Mouse (Mus musculus) cerebellum, postnatal 4 days (tissue): ENCODE results near the gene 2010109A12Rik.

Experiments
- DNase-seq, 2 experiments: peaks; one replicate each; pipeline ENCODE4 v3.0.0; 2022; ENCODE audit warnings: low spot score in 2 of 2, mixed read lengths in 1 of 2

2010109A12Rik gene

GRCm38 (mm10) chr5:93231721-93232120 is 25.4 kb downstream of the 2010109A12Rik start:
- DNase-seq = no peak

- DNase-seq = no peak
Observed at GRCm38 (mm10) chr5:93232838-93233237, 26.5 kb downstream of the 2010109A12Rik start.

- no peak for DNase-seq
Observed at GRCm38 (mm10) chr5:93234130-93234529, 27.8 kb downstream of the 2010109A12Rik start.

GRCm38 (mm10) chr5:93234605-93235004 is 28.3 kb downstream of the 2010109A12Rik start:
- DNase-seq = no peak

- DNase-seq = peak in 1 of 2 experiments; percentile 62
Observed at GRCm38 (mm10) chr5:93235888-93236287, 29.6 kb downstream of the 2010109A12Rik start.

- no peak for DNase-seq
Observed at GRCm38 (mm10) chr5:93236541-93236940, 30.2 kb downstream of the 2010109A12Rik start.

- no peak for DNase-seq
Observed at GRCm38 (mm10) chr5:93239590-93240544, 33.5 kb downstream of the 2010109A12Rik start.

- DNase-seq = no peak
Observed at GRCm38 (mm10) chr5:93245280-93245679, 39.0 kb downstream of the 2010109A12Rik start.

GRCm38 (mm10) chr5:93249940-93250578 is 43.7 kb downstream of the 2010109A12Rik start:
- DNase-seq = no peak

- no peak for DNase-seq
Observed at GRCm38 (mm10) chr5:93251001-93251760, 44.9 kb downstream of the 2010109A12Rik start.

GRCm38 (mm10) chr5:93255759-93256265 is 49.5 kb downstream of the 2010109A12Rik start:
- DNase-seq = no peak

- no peak for DNase-seq
Observed at GRCm38 (mm10) chr5:93256820-93257405, 50.6 kb downstream of the 2010109A12Rik start.

- no peak for DNase-seq
Observed at GRCm38 (mm10) chr5:93259349-93259748, 53.0 kb downstream of the 2010109A12Rik start.

- no peak for DNase-seq
Observed at GRCm38 (mm10) chr5:93260983-93261382, 54.7 kb downstream of the 2010109A12Rik start.

GRCm38 (mm10) chr5:93262751-93263150 is 56.4 kb downstream of the 2010109A12Rik start:
- no peak for DNase-seq
